Mouse (Mus musculus) lung, adult 2 months (tissue): ENCODE results near the gene Sigirr.

ENCODE experiments used
- CTCF ChIP-seq: fragments of 200-500 bp; IDR thresholded peaks from 2 replicates; pipeline ENCODE4 v1.5.1; 2011; ENCODE audit warnings: mild to moderate bottlenecking, low read length, control low read depth; ENCODE audit not compliant: insufficient read depth
- POLR2A ChIP-seq: fragments of 200-500 bp; IDR thresholded peaks from 2 replicates; pipeline ENCODE4 v1.6.1; 2011; ENCODE audit warnings: low read depth, mild to moderate bottlenecking, control low read depth, low read length, borderline replicate concordance; ENCODE audit errors: extremely low read depth

DNA sequence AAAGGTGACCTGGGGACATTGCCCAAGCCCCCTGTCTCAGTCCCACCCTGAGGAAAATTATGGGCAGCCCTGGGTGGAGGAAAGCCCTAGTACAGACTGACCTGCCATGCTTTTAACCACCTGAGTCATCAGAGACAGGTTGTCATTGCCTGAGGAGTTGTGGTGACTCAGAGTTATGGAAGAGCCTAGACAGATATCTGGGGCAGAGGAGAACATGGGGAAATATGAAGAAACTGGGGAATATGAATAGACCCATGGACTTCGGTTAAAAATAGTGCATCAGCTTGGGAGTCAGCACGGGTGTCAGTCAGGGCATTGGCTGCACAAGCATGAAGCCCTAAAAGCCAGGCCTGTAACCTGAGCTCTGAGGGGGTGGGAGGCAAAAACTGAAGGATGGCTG is 51.0 kb downstream of the Sigirr start:
- no peak for TF ChIP-seq POLR2A
- no peak for TF ChIP-seq CTCF
